Comparison of ENCODE assay signal across 22 mouse cellular contexts in the genomic region with DNA sequence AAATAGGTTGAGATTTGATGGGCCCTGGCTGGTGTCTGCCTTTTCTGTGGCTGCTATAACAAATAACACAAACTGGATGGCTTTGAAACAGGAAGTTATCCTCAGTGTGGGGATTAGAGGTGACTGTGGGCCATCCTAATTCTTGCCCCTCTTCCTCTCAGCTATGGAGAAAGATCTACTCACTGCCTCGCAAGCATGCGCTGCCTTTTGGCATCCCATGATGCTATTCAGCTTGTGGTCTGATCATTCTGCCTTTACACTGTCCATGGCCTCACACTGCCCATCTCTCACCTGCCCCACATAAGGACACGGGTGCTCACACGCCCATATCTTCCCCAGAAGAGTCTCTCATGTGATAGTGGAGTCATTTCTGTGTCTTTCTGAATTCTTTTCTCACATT.
A peak's percentile ranks its signal among the peaks of the same experiment; 100 is the strongest.
DNase-seq lines count a peak whose midpoint lies in the region; ATAC-seq lines count a peak whose summit lies in the region.
"Had no signal": no experiment of that assay in that cellular context is flagged by ENCODE, and none has a peak within 500 bp of the region (broad histone marks: within the 10 kb centered on the region; RNA-seq: fewer than 3 reads in every experiment).

No protein-coding gene starts in this region.

- WGBS in heart, embryonic 10.5 days: 84% methylated on average over 4 of the region's 4 CpGs
- 86% methylated on average over 4 of the region's 4 CpGs for WGBS in heart, embryonic 15.5 days
- 94% methylated on average over 4 of the region's 4 CpGs for WGBS in lung, embryonic 15.5 days

- no peak overlapping the region for H3K9ac ChIP-seq in heart, embryonic 15.5 days
- no peak overlapping the region for H3K9ac ChIP-seq in lung, embryonic 15.5 days
- H3K9ac ChIP-seq: embryonic facial prominence, embryonic 12.5 days; embryonic facial prominence, embryonic 15.5 days; forebrain, postnatal 0 days; hindbrain, embryonic 12.5 days; hindbrain, embryonic 15.5 days had no signal

- H3K27ac ChIP-seq in heart, embryonic 10.5 days: peak overlapping the region; percentile 62
- peak overlapping the region; percentile 40; the same call in 1 of the 2 replicates for H3K27ac ChIP-seq in heart, embryonic 15.5 days
- H3K27ac ChIP-seq in lung, embryonic 15.5 days: peak overlapping the region; percentile 54; the same call in 1 of the 2 replicates
- H3K27ac ChIP-seq: embryonic facial prominence, embryonic 12.5 days; embryonic facial prominence, embryonic 15.5 days; hindbrain, embryonic 12.5 days; hindbrain, embryonic 15.5 days had no signal

- H3K27me3 ChIP-seq in heart, embryonic 10.5 days (ENCODE audit: insufficient read depth, poor library complexity, severe bottlenecking): no peaks in the 10 kb centered on the region
- no peaks in the 10 kb centered on the region for H3K27me3 ChIP-seq in heart, embryonic 15.5 days
- H3K27me3 ChIP-seq in lung, embryonic 15.5 days: no peaks in the 10 kb centered on the region
- H3K27me3 ChIP-seq in megakaryocyte, embryonic 14.5 days (replicated peaks): no peaks in the 10 kb centered on the region
- H3K27me3 ChIP-seq: embryonic facial prominence, embryonic 12.5 days; embryonic facial prominence, embryonic 15.5 days; hindbrain, embryonic 12.5 days; hindbrain, embryonic 15.5 days had no signal

- H3K4me3 ChIP-seq in heart, embryonic 10.5 days: no peak overlapping the region
- no peak overlapping the region for H3K4me3 ChIP-seq in heart, embryonic 15.5 days
- H3K4me3 ChIP-seq in lung, embryonic 15.5 days: no peak overlapping the region
- H3K4me3 ChIP-seq in megakaryocyte, embryonic 14.5 days (replicated peaks): peak overlapping the region; percentile 62
- H3K4me3 ChIP-seq: embryonic facial prominence, embryonic 12.5 days; embryonic facial prominence, embryonic 15.5 days; hindbrain, embryonic 12.5 days; hindbrain, embryonic 15.5 days had no signal

- DNase-seq in heart, embryonic 10.5 days (ENCODE audit: low spot score): peak; percentile 51
- no peak for DNase-seq in heart, postnatal 36 days
- no peak for DNase-seq in heart, adult 18-20 months
- DNase-seq in lung, postnatal 14 days: no peak
- DNase-seq: adrenal gland, adult 2 months; adrenal gland, postnatal 14 days; cerebellum, adult 11 months; cerebellum, adult 2 months; cerebellum, adult 9-11 months; cerebellum, postnatal 25 days; forebrain, postnatal 0 days; gastrocnemius, postnatal 36 days; heart, postnatal 10 days had no signal

- no peak overlapping the region for H3K4me2 ChIP-seq in heart, embryonic 15.5 days
- no peak overlapping the region for H3K4me2 ChIP-seq in lung, embryonic 15.5 days
- H3K4me2 ChIP-seq: embryonic facial prominence, embryonic 12.5 days; embryonic facial prominence, embryonic 15.5 days; hindbrain, embryonic 12.5 days; hindbrain, embryonic 15.5 days had no signal

- H3K4me1 ChIP-seq in heart, embryonic 10.5 days: peaks cover 64% of the 10 kb centered on the region
- H3K4me1 ChIP-seq in heart, embryonic 15.5 days (replicated peaks): peaks cover 59% of the 10 kb centered on the region
- peaks cover 39% of the 10 kb centered on the region for H3K4me1 ChIP-seq in lung, embryonic 15.5 days
- H3K4me1 ChIP-seq in megakaryocyte, embryonic 14.5 days: peaks cover 98% of the 10 kb centered on the region
- H3K4me1 ChIP-seq: hindbrain, embryonic 12.5 days; hindbrain, embryonic 15.5 days had no signal

- H3K36me3 ChIP-seq in heart, embryonic 10.5 days: 0 out of 2 replicates have a peak, but pooled peaks cover 3% of the 10 kb centered on the region
- H3K36me3 ChIP-seq in heart, embryonic 15.5 days: no peaks in the 10 kb centered on the region
- no peaks in the 10 kb centered on the region for H3K36me3 ChIP-seq in lung, embryonic 15.5 days
- peaks cover 73% of the 10 kb centered on the region for H3K36me3 ChIP-seq in megakaryocyte, embryonic 14.5 days (replicated peaks; ENCODE audit: low read length)
- H3K36me3 ChIP-seq: embryonic facial prominence, embryonic 12.5 days; hindbrain, embryonic 12.5 days; hindbrain, embryonic 15.5 days had no signal

- intact Hi-C loops in heart, postnatal 36 days (cut with DNase I): loop anchor here (5.0 kb wide), 1 partner anchor 204 kb away; no protein-coding TSS in a partner anchor

- no peaks in the 10 kb centered on the region for H3K9me3 ChIP-seq in heart, embryonic 10.5 days
- H3K9me3 ChIP-seq in heart, embryonic 15.5 days (replicated peaks): no peaks in the 10 kb centered on the region
- no peaks in the 10 kb centered on the region for H3K9me3 ChIP-seq in lung, embryonic 15.5 days
- H3K9me3 ChIP-seq in megakaryocyte, embryonic 14.5 days: no peaks in the 10 kb centered on the region
- H3K9me3 ChIP-seq: embryonic facial prominence, embryonic 12.5 days; embryonic facial prominence, embryonic 15.5 days; hindbrain, embryonic 12.5 days; hindbrain, embryonic 15.5 days had no signal

- ATAC-seq in heart, embryonic 15.5 days (replicated peaks; ENCODE audit: insufficient number of reproducible peaks, insufficient read depth, low FRiP score, low read depth): no peak
- ATAC-seq in lung, embryonic 15.5 days (ENCODE audit: borderline replicate concordance, extremely low read depth, low FRiP score, low TSS enrichment): no peak
- no peak for ATAC-seq in megakaryocyte, adult 5-6 weeks (ENCODE audit: poor library complexity, severe bottlenecking)
- ATAC-seq: CD4-positive, CD25-positive, alpha-beta regulatory T cell, adult 4 months; forebrain, postnatal 0 days had no signal
